Mouse (Mus musculus): ENCODE results near the gene Gm10337.

GRCm38 (mm10) chr15:102499851-102500250 lies 3.7 kb upstream of the Gm10337 start:
- TF ChIP-seq POLR2A (IDR thresholded peaks at IDR 0.05; ENCODE audit: low read depth, low read length) (no peak), CTCF (IDR thresholded peaks at IDR 0.05; ENCODE audit: extremely low read depth, insufficient read depth, insufficient read length, insufficient replicate concordance) (no peak)
